Mouse (Mus musculus): ENCODE data around the gene H2-DMa.
"Not testable (repeated sequence)": the region's sequence is repeated elsewhere in the genome, so short reads cannot be mapped to it uniquely, and the experiment has no call there.

Gene H2-DMa

GRCm38 (mm10) chr17:34126826-34127420, 7.6 kb downstream of the H2-DMa start:
- no peak for DNase-seq (ENCODE audit: low spot score)

- peak; percentile 58 for DNase-seq (ENCODE audit: low spot score)
These were observed 8.1 kb downstream of the H2-DMa start for GRCm38 (mm10) chr17:34127475-34127874.

- no peak for DNase-seq (ENCODE audit: low spot score)
These were observed 9.1 kb downstream of the H2-DMa start for GRCm38 (mm10) chr17:34128264-34128937.

GRCm38 (mm10) chr17:34128944-34129791, 9.8 kb downstream of the H2-DMa start:
- DNase-seq (ENCODE audit: low spot score) = no peak

GRCm38 (mm10) chr17:34130073-34130947, 11.0 kb downstream of the H2-DMa start:
- DNase-seq (ENCODE audit: low spot score) = no peak

GRCm38 (mm10) chr17:34131911-34132310, 12.6 kb downstream of the H2-DMa start:
- DNase-seq (ENCODE audit: low spot score) = no peak

- DNase-seq (ENCODE audit: low spot score) = no peak
These were observed 13.9 kb downstream of the H2-DMa start for GRCm38 (mm10) chr17:34133289-34133688.

GRCm38 (mm10) chr17:34134451-34134850, 15.1 kb downstream of the H2-DMa start:
- DNase-seq (ENCODE audit: low spot score) = no peak

- peak; percentile 95 for DNase-seq (ENCODE audit: low spot score)
These were observed 16.2 kb downstream of the H2-DMa start for GRCm38 (mm10) chr17:34135297-34136224.

- no peak for DNase-seq (ENCODE audit: low spot score)
These were observed 18.3 kb downstream of the H2-DMa start for GRCm38 (mm10) chr17:34137601-34138000.

GRCm38 (mm10) chr17:34138655-34139054, 19.3 kb downstream of the H2-DMa start:
- no peak for DNase-seq (ENCODE audit: low spot score)

GRCm38 (mm10) chr17:34139416-34139815, 20.1 kb downstream of the H2-DMa start:
- DNase-seq (ENCODE audit: low spot score) = no peak

GRCm38 (mm10) chr17:34140240-34140639, 20.9 kb downstream of the H2-DMa start:
- DNase-seq (ENCODE audit: low spot score) = no peak

- no peak for DNase-seq (ENCODE audit: low spot score)
These were observed 22.1 kb downstream of the H2-DMa start for GRCm38 (mm10) chr17:34141448-34141847.

- DNase-seq (ENCODE audit: low spot score) = no peak
These were observed 23.2 kb downstream of the H2-DMa start for GRCm38 (mm10) chr17:34142456-34143010.

GRCm38 (mm10) chr17:34143033-34143432, 23.7 kb downstream of the H2-DMa start, which contains the start of gene H2-DMb2:
TSS of gene H2-DMb2 (plus strand) at chr17:34143307.
- peak; percentile 77 for DNase-seq (ENCODE audit: low spot score)

GRCm38 (mm10) chr17:34143461-34143860, 24.1 kb downstream of the H2-DMa start:
- no peak for DNase-seq (ENCODE audit: low spot score)

GRCm38 (mm10) chr17:34144221-34144620, 24.9 kb downstream of the H2-DMa start:
- not testable (repeated sequence) for DNase-seq (ENCODE audit: low spot score)

- peak; percentile 49 for DNase-seq (ENCODE audit: low spot score)
These were observed 25.6 kb downstream of the H2-DMa start for GRCm38 (mm10) chr17:34144960-34145371.

GRCm38 (mm10) chr17:34152923-34153322, 33.6 kb downstream of the H2-DMa start, which contains the start of gene H2-DMb1:
TSS of gene H2-DMb1 (plus strand) at chr17:34153072.
- peak; percentile 51 for DNase-seq (ENCODE audit: low spot score)
